Mouse (Mus musculus) erythroblast, embryonic 14.5 days (primary cell): ENCODE data around the gene Itprid1.

Experiments
- GATA1 ChIP-seq: IDR thresholded peaks from 2 replicates; pipeline ENCODE4 v1.6.1; 2012; ENCODE audit warnings: low read length, inconsistent platforms, mixed read lengths
- TAL1 ChIP-seq: IDR thresholded peaks from 3 replicates; pipeline ENCODE4 v1.6.1; 2012; ENCODE audit warnings: low read length, inconsistent platforms, mixed read lengths

DNA sequence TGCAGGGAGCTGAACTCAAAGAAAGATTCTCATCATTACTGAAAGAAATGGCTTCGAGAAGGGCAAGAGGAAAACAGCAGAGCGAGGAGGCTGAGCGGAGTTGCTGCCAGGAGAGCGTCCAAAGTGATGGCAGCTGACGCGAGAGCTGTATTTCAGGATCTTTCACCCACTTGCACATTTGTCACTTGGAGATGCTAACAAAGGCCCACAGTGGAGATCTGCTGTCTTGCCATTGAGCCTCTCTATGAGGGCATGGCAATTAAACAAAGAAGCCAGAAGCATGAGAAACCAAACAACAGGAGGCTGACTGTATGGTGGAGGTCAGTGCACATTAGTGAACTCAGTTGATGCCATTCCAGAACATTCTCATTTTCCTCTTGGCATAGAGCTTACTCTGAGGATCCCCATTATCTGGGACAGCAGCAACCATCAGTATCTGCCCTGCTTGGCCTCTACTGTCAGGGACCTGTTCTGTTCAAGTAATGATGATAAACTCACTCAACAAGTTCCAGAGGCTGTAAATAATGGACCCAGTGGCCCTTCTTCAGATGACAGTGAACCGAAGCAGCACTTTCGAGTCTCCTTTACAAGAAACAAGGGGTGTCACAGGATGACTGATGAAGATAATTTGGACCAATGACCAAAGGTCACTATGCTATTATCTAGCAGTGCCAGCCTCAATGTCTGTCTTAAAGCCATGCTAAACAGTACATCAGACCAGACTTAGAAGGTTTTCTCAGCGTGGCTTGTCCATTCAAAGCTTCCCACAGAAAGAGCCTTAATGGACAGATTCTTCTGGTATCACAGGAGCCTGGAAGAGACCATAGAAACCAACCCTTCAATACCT, 31.2 kb upstream of the Itprid1 start:
- TF ChIP-seq TAL1 (no peak), GATA1 (no peak)
